Mouse (Mus musculus): ENCODE results near the gene Nab1. TPM values are rescaled to one million over a fixed set of nuclear protein-coding genes. Genes with fewer than 3 reads are reported as not detected.
A peak's percentile ranks its signal among the peaks of the same experiment; 100 is the strongest.

Gene Nab1
- total and polyA plus RNA-seq, 3 experiments = 26.7 to 40.3 TPM; not detected in 1

GRCm38 (mm10) chr1:52501090-52501489 lies 611 bp upstream of the Nab1 start:
- no peaks in the 10 kb centered on the region for H3K27me3 ChIP-seq (ENCODE audit: control insufficient read depth in 1 of 2, insufficient read depth in 2 of 2, low read length in 2 of 2)
- peak; percentile 44 for DNase-seq (ENCODE audit: low read depth, low spot score)
- peaks cover 3 to 4% of the 10 kb centered on the region in 2 experiments; a peak in 3 of 4 replicates for H3K4me1 ChIP-seq (ENCODE audit: control insufficient read depth in 1 of 2, insufficient read depth in 2 of 2, low read length in 2 of 2)
- no peak for TF ChIP-seq MYB (IDR thresholded peaks at IDR 0.05; ENCODE audit: low read depth, low read length)
- TF ChIP-seq UBTF (IDR thresholded peaks at IDR 0.05; ENCODE audit: borderline replicate concordance, insufficient read depth, low read depth, low read length) = no peak
- TF ChIP-seq POLR2AphosphoS2 (IDR thresholded peaks at IDR 0.05; ENCODE audit: low read length) = no peak
- TF ChIP-seq TBP (IDR thresholded peaks at IDR 0.05; ENCODE audit: low read depth, low read length) = no peak
- TF ChIP-seq RAD21 (IDR thresholded peaks at IDR 0.05; ENCODE audit: low read depth, low read length) = no peak
- TF ChIP-seq GABPA (IDR thresholded peaks at IDR 0.05; ENCODE audit: low read depth, low read length) = no peak
- TF ChIP-seq MAZ (IDR thresholded peaks at IDR 0.05; ENCODE audit: low read depth, low read length) = no peak
- no peak for TF ChIP-seq TAL1 (IDR thresholded peaks at IDR 0.05; ENCODE audit: low read length)
- no peak for TF ChIP-seq ETS1 (IDR thresholded peaks at IDR 0.05; ENCODE audit: low read depth, low read length)
- no peak for TF ChIP-seq ZKSCAN1 (IDR thresholded peaks at IDR 0.05; ENCODE audit: low read depth, low read length)
- no peak for TF ChIP-seq ZNF384 (IDR thresholded peaks at IDR 0.05; ENCODE audit: low read depth, low read length)
- TF ChIP-seq RCOR1 (IDR thresholded peaks at IDR 0.05; ENCODE audit: low read depth, low read length) = no peak
- TF ChIP-seq TCF12 (IDR thresholded peaks at IDR 0.05; ENCODE audit: low read depth, low read length) = no peak
- no peak for TF ChIP-seq BHLHE40 (IDR thresholded peaks at IDR 0.05; ENCODE audit: borderline replicate concordance, low read depth, low read length)
- TF ChIP-seq MEF2A (IDR thresholded peaks at IDR 0.05; ENCODE audit: extremely low read depth, insufficient replicate concordance, low read depth, low read length, poor library complexity, severe bottlenecking) = no peak
- no peak; the same call in 1 of the 2 replicates for TF ChIP-seq MXI1 (IDR thresholded peaks at IDR 0.05; ENCODE audit: low read depth, low read length)
- no peak for TF ChIP-seq EP300 (IDR thresholded peaks at IDR 0.05; ENCODE audit: low read depth in 1 of 2, low read length in 2 of 2)
- H3K9ac ChIP-seq (ENCODE audit: control insufficient read depth, low read depth, low read length, poor library complexity, severe bottlenecking) = peak overlapping the region; percentile 67
- peak overlapping the region; percentile 68 for H3K27ac ChIP-seq (ENCODE audit: control insufficient read depth, low read depth, low read length)
- H3K36me3 ChIP-seq (ENCODE audit: control insufficient read depth in 1 of 2, insufficient read depth in 2 of 2, low read length in 2 of 2) = peaks cover 0 to 7% of the 10 kb centered on the region in 2 experiments; a peak in 2 of 4 replicates
- H3K9me3 ChIP-seq (replicated peaks; ENCODE audit: insufficient read depth, low read length) = no peaks in the 10 kb centered on the region
- peaks cover 22% of the 10 kb centered on the region for H3K79me2 ChIP-seq (ENCODE audit: control insufficient read depth, insufficient read depth, low read length, poor library complexity)
- H3K4me3 ChIP-seq (ENCODE audit: control insufficient read depth in 1 of 2, insufficient read depth in 1 of 2, low read depth in 2 of 2, low read length in 2 of 2) = peak overlapping the region; percentile 59 to 92

DNA sequence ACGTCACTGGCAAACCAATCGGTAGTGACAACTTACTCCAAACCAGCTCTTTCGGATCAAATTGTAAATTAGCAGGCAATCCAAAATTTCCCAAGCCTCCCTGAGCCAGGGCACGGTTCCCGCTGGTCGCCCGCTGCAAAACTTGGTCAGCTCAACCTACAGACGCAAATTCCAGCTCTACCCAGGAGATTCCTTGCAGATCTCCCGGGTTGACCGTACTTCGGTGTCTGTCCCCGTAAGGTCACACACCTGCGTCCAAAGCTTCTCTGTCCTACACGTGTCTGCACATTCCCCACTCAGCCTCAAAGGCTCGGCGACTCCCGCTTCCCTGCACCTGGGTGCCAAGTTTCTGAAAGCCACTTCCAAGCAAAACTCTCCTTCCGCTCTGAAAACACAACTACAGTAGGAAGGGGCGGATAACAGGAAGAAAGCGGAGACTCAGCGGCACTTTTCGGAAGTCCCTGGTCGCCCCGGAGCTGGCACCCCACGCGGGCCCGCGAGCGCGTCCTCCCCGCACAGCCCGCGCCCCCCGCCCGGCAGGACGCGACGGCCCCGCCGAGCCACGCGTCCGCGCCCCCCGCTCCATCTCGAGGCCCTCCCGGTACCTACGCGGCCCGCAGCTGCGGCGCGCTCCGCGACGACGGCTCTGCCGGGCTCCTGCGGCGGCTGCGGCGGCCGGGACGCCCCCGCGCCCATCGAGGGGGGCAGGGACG lies 722 bp downstream of the Nab1 start:
- peaks cover 0 to 7% of the 10 kb centered on the region in 2 experiments; a peak in 2 of 4 replicates for H3K36me3 ChIP-seq (ENCODE audit: control insufficient read depth in 1 of 2, insufficient read depth in 2 of 2, low read length in 2 of 2)
- peak overlapping the region; percentile 74 for H3K27ac ChIP-seq (ENCODE audit: control insufficient read depth, low read depth, low read length)
- TF ChIP-seq EP300 (IDR thresholded peaks at IDR 0.05; ENCODE audit: low read depth in 1 of 2, low read length in 2 of 2) (no peak), POLR2AphosphoS2 (IDR thresholded peaks at IDR 0.05; ENCODE audit: low read length) (no peak), MYB (IDR thresholded peaks at IDR 0.05; ENCODE audit: low read depth, low read length) (no peak), USF2 (IDR thresholded peaks at IDR 0.05; ENCODE audit: borderline replicate concordance in 1 of 2, insufficient read depth in 1 of 2, low read depth in 1 of 2, low read length in 2 of 2) (no peak), SIN3A (IDR thresholded peaks at IDR 0.05; ENCODE audit: low read length) (peak; percentile 39; the same call in 1 of the 2 replicates), BHLHE40 (IDR thresholded peaks at IDR 0.05; ENCODE audit: borderline replicate concordance, low read depth, low read length) (no peak), POLR2A (IDR thresholded peaks at IDR 0.05; ENCODE audit: control insufficient read depth in 1 of 2, insufficient read depth in 1 of 2, low read depth in 1 of 2, low read length in 2 of 2, poor library complexity in 1 of 2) (peak; percentile 28 to 30; a peak in 1 of 4 replicates), POLR2AphosphoS5 (IDR thresholded peaks at IDR 0.05; ENCODE audit: borderline replicate concordance, low read depth, low read length) (no peak), MXI1 (IDR thresholded peaks at IDR 0.05; ENCODE audit: low read depth, low read length) (0 out of 2 replicates have a peak, but pooled peaks have one; percentile 52), MEF2A (IDR thresholded peaks at IDR 0.05; ENCODE audit: extremely low read depth, insufficient replicate concordance, low read depth, low read length, poor library complexity, severe bottlenecking) (no peak), MAX (IDR thresholded peaks at IDR 0.05; ENCODE audit: low read length) (0 out of 2 replicates have a peak, but pooled peaks have one; percentile 20), ELF1 (IDR thresholded peaks at IDR 0.05; ENCODE audit: low read depth, low read length) (peak; percentile 40; the same call in 1 of the 2 replicates)
- no peaks in the 10 kb centered on the region for H3K27me3 ChIP-seq (ENCODE audit: control insufficient read depth in 1 of 2, insufficient read depth in 2 of 2, low read length in 2 of 2)
- no peaks in the 10 kb centered on the region for H3K9me3 ChIP-seq (replicated peaks; ENCODE audit: insufficient read depth, low read length)
- peaks cover 25% of the 10 kb centered on the region for H3K79me2 ChIP-seq (ENCODE audit: control insufficient read depth, insufficient read depth, low read length, poor library complexity)
- DNase-seq (ENCODE audit: low read depth, low spot score) = peak; percentile 76
- H3K9ac ChIP-seq (ENCODE audit: control insufficient read depth, low read depth, low read length, poor library complexity, severe bottlenecking) = peak overlapping the region; percentile 91
- peak overlapping the region; percentile 86 to 99 for H3K4me3 ChIP-seq (ENCODE audit: control insufficient read depth in 1 of 2, insufficient read depth in 1 of 2, low read depth in 2 of 2, low read length in 2 of 2)
- H3K4me1 ChIP-seq (ENCODE audit: control insufficient read depth in 1 of 2, insufficient read depth in 2 of 2, low read length in 2 of 2) = peaks cover 3 to 8% of the 10 kb centered on the region in 2 experiments; a peak in 3 of 4 replicates

Measured in MEL (cell line).